Mouse (Mus musculus): Measurements from ENCODE around the gene Abcg8. TPM values are rescaled to one million over a fixed set of nuclear protein-coding genes. Genes with fewer than 3 reads are reported as not detected.

The Abcg8 gene
- polyA plus RNA-seq, 1 experiment from 2014 or later: not detected

DNA sequence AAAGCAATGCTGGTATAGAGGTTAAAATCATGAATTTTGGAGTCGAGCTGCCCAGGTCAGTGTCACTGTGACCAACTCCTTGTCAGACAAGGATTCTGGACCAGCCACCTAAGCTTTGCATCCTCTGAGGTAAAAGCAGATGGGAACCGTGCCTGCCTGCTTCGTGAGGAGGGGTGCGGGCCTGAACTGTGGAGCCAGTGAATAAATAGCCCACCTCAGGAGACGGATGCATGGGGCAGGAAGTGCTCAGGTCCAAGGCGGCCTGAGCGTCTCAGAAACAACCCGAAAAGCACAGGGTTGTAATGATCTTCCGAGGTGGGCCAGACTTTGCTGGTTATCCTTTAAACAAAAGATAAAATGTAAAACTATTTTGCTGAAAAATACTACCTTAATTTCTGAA is 31.0 kb upstream of the Abcg8 start:
- no peaks in the 10 kb centered on the region for H3K9me3 ChIP-seq
- H3K4me3 ChIP-seq: no peak overlapping the region
- no peak overlapping the region for H3K27ac ChIP-seq
- ATAC-seq (ENCODE audit: low FRiP score, low read depth): no peak
- no peak overlapping the region for H3K9ac ChIP-seq
- no peaks in the 10 kb centered on the region for H3K27me3 ChIP-seq (replicated peaks)
- peaks cover 7% of the 10 kb centered on the region; the same call in 1 of the 2 replicates for H3K4me1 ChIP-seq
- H3K36me3 ChIP-seq: no peaks in the 10 kb centered on the region
- no peak overlapping the region for H3K4me2 ChIP-seq (replicated peaks)
- WGBS: 39% methylated on average over 9 of the region's 9 CpGs

- Histone ChIP-seq H3K9me3 (no peaks in the 10 kb centered on the region), H3K4me2 (replicated peaks) (no peak overlapping the region), H3K36me3 (no peaks in the 10 kb centered on the region), H3K4me1 (peaks cover 7% of the 10 kb centered on the region; the same call in 1 of the 2 replicates), H3K27me3 (replicated peaks) (no peaks in the 10 kb centered on the region), H3K27ac (no peak overlapping the region), H3K4me3 (no peak overlapping the region), H3K9ac (no peak overlapping the region)
- WGBS: 32% methylated on average over 5 of the region's 7 CpGs
- ATAC-seq (ENCODE audit: low FRiP score, low read depth): no peak
Observed at GRCm38 (mm10) chr17:84645894-84646293, 30.2 kb upstream of the Abcg8 start.

DNA sequence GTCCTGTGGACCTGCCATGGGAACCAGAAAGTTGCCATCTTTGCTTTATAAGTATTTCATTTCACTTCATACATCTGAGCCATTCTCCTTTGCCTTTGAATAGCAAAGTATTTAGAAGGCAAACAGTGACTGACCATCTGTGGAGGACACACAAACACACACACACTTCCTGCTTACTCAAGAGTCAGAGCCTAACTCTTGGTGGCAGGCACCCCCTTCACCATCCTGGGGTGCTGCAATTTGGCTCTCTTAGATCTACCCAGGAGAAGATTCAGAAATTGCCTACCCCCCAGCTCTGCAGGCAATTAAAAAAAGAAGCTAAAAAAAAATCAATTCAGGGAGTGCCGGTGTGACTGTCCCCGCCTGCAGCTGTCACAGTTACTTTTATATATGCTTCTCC is 29.6 kb upstream of the Abcg8 start:
- 55% methylated on average over 2 of the region's 2 CpGs for WGBS
- no peak overlapping the region for H3K27ac ChIP-seq

GRCm38 (mm10) chr17:84647630-84648029 is 28.5 kb upstream of the Abcg8 start:
- 88% methylated on average over 4 of the region's 4 CpGs for WGBS
- H3K9ac ChIP-seq: no peak overlapping the region
- H3K4me1 ChIP-seq: peaks cover 7% of the 10 kb centered on the region; the same call in 1 of the 2 replicates
- H3K4me3 ChIP-seq: no peak overlapping the region
- H3K36me3 ChIP-seq: no peaks in the 10 kb centered on the region
- H3K27me3 ChIP-seq (replicated peaks): no peaks in the 10 kb centered on the region
- no peak overlapping the region for H3K27ac ChIP-seq
- H3K4me2 ChIP-seq (replicated peaks): no peak overlapping the region
- ATAC-seq (ENCODE audit: low FRiP score, low read depth): no peak
- no peaks in the 10 kb centered on the region for H3K9me3 ChIP-seq

More for the DNA sequence above, 29.6 kb upstream of the Abcg8 start:
- ATAC-seq (ENCODE audit: low FRiP score, low read depth): no peak
- Histone ChIP-seq H3K9me3 (no peaks in the 10 kb centered on the region), H3K27me3 (replicated peaks) (no peaks in the 10 kb centered on the region), H3K36me3 (no peaks in the 10 kb centered on the region), H3K9ac (no peak overlapping the region), H3K4me1 (peaks cover 7% of the 10 kb centered on the region; the same call in 1 of the 2 replicates), H3K4me2 (replicated peaks) (no peak overlapping the region), H3K4me3 (no peak overlapping the region)

- H3K9ac ChIP-seq: no peak overlapping the region
- 90% methylated on average over 9 of the region's 9 CpGs for WGBS
- H3K36me3 ChIP-seq: no peaks in the 10 kb centered on the region
- no peak overlapping the region for H3K27ac ChIP-seq
- peaks cover 4% of the 10 kb centered on the region; the same call in 1 of the 2 replicates for H3K4me1 ChIP-seq
- no peak for ATAC-seq (ENCODE audit: low FRiP score, low read depth)
- no peak overlapping the region for H3K4me2 ChIP-seq (replicated peaks)
- no peaks in the 10 kb centered on the region for H3K27me3 ChIP-seq (replicated peaks)
- H3K4me3 ChIP-seq: no peak overlapping the region
- no peaks in the 10 kb centered on the region for H3K9me3 ChIP-seq
Observed at GRCm38 (mm10) chr17:84650302-84651017, 25.6 kb upstream of the Abcg8 start.

GRCm38 (mm10) chr17:84653544-84653943 is 22.6 kb upstream of the Abcg8 start:
- no peak for ATAC-seq (ENCODE audit: low FRiP score, low read depth)
- WGBS: 92% methylated on average over 9 of the region's 9 CpGs
- Histone ChIP-seq H3K4me2 (replicated peaks) (no peak overlapping the region), H3K27me3 (replicated peaks) (no peaks in the 10 kb centered on the region), H3K9me3 (no peaks in the 10 kb centered on the region), H3K36me3 (no peaks in the 10 kb centered on the region), H3K27ac (no peak overlapping the region), H3K4me1 (peaks cover 14% of the 10 kb centered on the region), H3K9ac (no peak overlapping the region), H3K4me3 (no peak overlapping the region)

GRCm38 (mm10) chr17:84656205-84656604 is 19.9 kb upstream of the Abcg8 start:
- Histone ChIP-seq H3K4me2 (replicated peaks) (peak overlapping the region; percentile 21; the same call in 1 of the 2 replicates), H3K27ac (0 out of 2 replicates have a peak overlapping the region, but pooled peaks have one; percentile 9), H3K9ac (no peak overlapping the region), H3K9me3 (no peaks in the 10 kb centered on the region), H3K27me3 (replicated peaks) (no peaks in the 10 kb centered on the region), H3K4me3 (no peak overlapping the region), H3K36me3 (no peaks in the 10 kb centered on the region), H3K4me1 (peaks cover 14% of the 10 kb centered on the region)
- ATAC-seq (ENCODE audit: low FRiP score, low read depth): peak; percentile 32; the same call in 1 of the 2 replicates
- 53% methylated on average over 5 of the region's 5 CpGs for WGBS

DNA sequence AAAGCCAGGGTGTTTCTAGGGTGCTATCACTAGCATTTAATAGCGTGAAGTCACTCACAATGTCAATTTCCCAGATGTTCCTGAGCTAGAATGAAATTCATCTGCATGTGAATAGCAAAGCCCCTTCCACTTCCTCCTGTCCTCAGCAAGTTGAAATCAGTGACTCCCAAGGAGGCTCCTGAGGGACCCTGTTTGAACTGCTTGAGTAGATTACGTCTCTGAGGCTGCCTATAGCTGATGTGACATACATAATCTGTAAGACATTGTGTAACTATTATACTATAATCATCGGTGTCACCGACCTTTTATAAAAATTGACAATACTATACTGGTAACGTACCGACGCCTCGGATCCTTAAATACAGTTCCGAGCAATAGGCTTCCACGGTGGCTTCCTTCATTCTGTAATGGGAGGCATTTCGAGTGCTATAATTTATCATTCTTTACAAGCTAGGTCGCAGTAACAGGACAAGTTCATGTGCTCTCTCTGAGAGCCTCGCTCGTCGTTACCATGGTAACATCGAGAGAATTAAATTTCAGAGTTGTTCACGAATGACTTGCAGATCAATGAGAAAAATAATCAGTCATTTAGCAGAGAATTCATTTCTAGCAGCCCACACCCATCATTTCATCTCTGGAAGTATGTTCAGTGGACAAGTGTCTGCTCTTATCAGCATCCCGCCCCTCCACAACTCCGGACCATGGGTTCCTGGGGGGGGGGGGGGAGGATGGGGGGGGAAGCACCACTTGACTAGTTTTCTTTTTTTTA is 19.3 kb upstream of the Abcg8 start:
- Histone ChIP-seq H3K9ac (no peak overlapping the region), H3K9me3 (no peaks in the 10 kb centered on the region), H3K4me2 (replicated peaks) (peak overlapping the region; percentile 21; the same call in 1 of the 2 replicates), H3K27me3 (replicated peaks) (no peaks in the 10 kb centered on the region), H3K27ac (no peak overlapping the region), H3K36me3 (no peaks in the 10 kb centered on the region), H3K4me1 (peaks cover 14% of the 10 kb centered on the region), H3K4me3 (no peak overlapping the region)
- WGBS: 35% methylated on average over 19 of the region's 19 CpGs
- ATAC-seq (ENCODE audit: low FRiP score, low read depth): peak; percentile 53

- Histone ChIP-seq H3K27ac (0 out of 2 replicates have a peak overlapping the region, but pooled peaks have one; percentile 3), H3K36me3 (no peaks in the 10 kb centered on the region), H3K4me1 (peaks cover 14% of the 10 kb centered on the region), H3K4me3 (no peak overlapping the region), H3K9me3 (no peaks in the 10 kb centered on the region), H3K9ac (no peak overlapping the region), H3K4me2 (replicated peaks) (no peak overlapping the region), H3K27me3 (replicated peaks) (no peaks in the 10 kb centered on the region)
- WGBS: 66% methylated on average over 3 of the region's 3 CpGs
- 0 out of 2 replicates have a peak, but pooled peaks have one; percentile 7 for ATAC-seq (ENCODE audit: low FRiP score, low read depth)
Observed at GRCm38 (mm10) chr17:84657422-84657732, 18.7 kb upstream of the Abcg8 start.

DNA sequence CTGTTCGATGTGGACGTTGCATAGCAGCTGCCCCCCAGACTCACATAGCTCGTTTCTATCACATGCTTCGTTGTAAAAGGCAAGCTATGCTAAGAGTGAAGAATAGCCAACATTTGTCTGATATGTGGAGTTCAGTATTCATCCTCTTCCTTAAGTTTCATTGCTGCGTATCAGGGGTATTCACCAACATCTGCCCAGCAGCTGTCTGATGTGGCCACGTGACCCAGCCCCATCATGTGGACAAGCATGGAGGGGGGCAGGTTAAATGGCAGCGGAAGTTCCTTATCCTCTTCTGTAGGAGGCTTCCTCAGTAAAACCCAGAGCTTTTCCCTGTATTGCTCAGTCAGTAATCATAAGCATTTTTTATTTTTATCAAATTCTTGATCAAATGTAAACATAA is 18.3 kb upstream of the Abcg8 start:
- no peaks in the 10 kb centered on the region for H3K9me3 ChIP-seq
- H3K27ac ChIP-seq: 0 out of 2 replicates have a peak overlapping the region, but pooled peaks have one; percentile 3
- no peak overlapping the region for H3K4me3 ChIP-seq
- no peak overlapping the region for H3K9ac ChIP-seq
- H3K4me1 ChIP-seq: peaks cover 14% of the 10 kb centered on the region
- H3K4me2 ChIP-seq (replicated peaks): no peak overlapping the region
- ATAC-seq (ENCODE audit: low FRiP score, low read depth): no peak
- H3K27me3 ChIP-seq (replicated peaks): no peaks in the 10 kb centered on the region
- no peaks in the 10 kb centered on the region for H3K36me3 ChIP-seq
- WGBS: 58% methylated on average over 7 of the region's 7 CpGs

DNA sequence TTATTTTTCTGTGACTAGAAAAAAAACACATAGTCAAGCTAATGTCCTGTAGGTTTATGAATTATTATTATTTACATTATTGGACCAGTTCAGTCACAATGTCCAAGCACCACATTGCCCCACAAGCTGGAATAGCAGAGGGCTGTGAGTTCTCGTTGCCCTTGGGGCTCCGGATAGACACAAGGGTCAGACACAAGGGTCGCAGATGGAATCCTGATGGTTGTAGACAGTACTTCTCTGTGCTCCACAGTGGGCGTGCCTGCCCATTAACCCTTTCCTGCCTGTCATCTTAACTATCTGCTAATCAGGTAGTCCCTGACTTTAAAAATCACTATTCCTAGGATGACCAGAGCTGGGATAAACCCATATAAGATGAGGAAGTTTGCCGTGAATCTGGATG is 17.9 kb upstream of the Abcg8 start:
- Histone ChIP-seq H3K9me3 (no peaks in the 10 kb centered on the region), H3K36me3 (no peaks in the 10 kb centered on the region), H3K27ac (no peak overlapping the region), H3K4me2 (replicated peaks) (no peak overlapping the region), H3K9ac (no peak overlapping the region), H3K4me1 (peaks cover 14% of the 10 kb centered on the region), H3K4me3 (no peak overlapping the region), H3K27me3 (replicated peaks) (no peaks in the 10 kb centered on the region)
- 48% methylated on average over 5 of the region's 5 CpGs for whole genome bisulfite sequencing
- ATAC-seq (ENCODE audit: low FRiP score, low read depth): no peak

- Histone ChIP-seq H3K9me3 (no peaks in the 10 kb centered on the region), H3K27ac (no peak overlapping the region), H3K4me2 (replicated peaks) (no peak overlapping the region), H3K4me1 (peaks cover 14% of the 10 kb centered on the region), H3K27me3 (replicated peaks) (no peaks in the 10 kb centered on the region), H3K36me3 (no peaks in the 10 kb centered on the region), H3K4me3 (no peak overlapping the region), H3K9ac (no peak overlapping the region)
- 61% methylated on average over 8 of the region's 8 CpGs for WGBS
- no peak for ATAC-seq (ENCODE audit: low FRiP score, low read depth)
Observed at GRCm38 (mm10) chr17:84658951-84659350, 17.2 kb upstream of the Abcg8 start.
